Mouse (Mus musculus) layer of hippocampus, adult 2 months (tissue): ENCODE data around the gene Kcnip2. TPM values are rescaled to one million over a fixed set of nuclear protein-coding genes. Genes with fewer than 3 reads are reported as not detected.
A peak's percentile ranks its signal among the peaks of the same experiment; 100 is the strongest.

Source experiments
- DNase-seq, 2 experiments: peaks; one replicate each; pipeline ENCODE4 v3.0.0; 2022; ENCODE audit warnings: low spot score in 2 of 2
- H3K27ac ChIP-seq: fragments of 200-600 bp; 2 replicates; pipeline ENCODE4 v1.8.1; 2022
- H3K4me3 ChIP-seq: fragments of 200-600 bp; 2 replicates; pipeline ENCODE4 v1.8.1; 2022; ENCODE audit warnings: mild to moderate bottlenecking
- CTCF ChIP-seq: fragments of 200-600 bp; conservative IDR thresholded peaks from 2 replicates; pipeline ENCODE4 v1.8.1; 2022; ENCODE audit warnings: antibody characterized with exemption, mild to moderate bottlenecking, moderate library complexity
- total RNA-seq, 2 experiments: library from RNA; stranded (reverse); gene quantifications; 2 replicates each; pipeline ENCODE4 v1.2.3; 2021

The Kcnip2 gene
- total RNA-seq, 2 experiments from 2014 or later, result 212 to 222 TPM

- Histone ChIP-seq H3K27ac (peak overlapping the region; percentile 72), H3K4me3 (peak overlapping the region; percentile 87)
- no peak for DNase-seq
- no peak for TF ChIP-seq CTCF
Observed at GRCm38 (mm10) chr19:45748691-45749242, 67.1 kb downstream of the Kcnip2 start.

GRCm38 (mm10) chr19:45748206-45748605 is 67.7 kb downstream of the Kcnip2 start:
- DNase-seq, result no peak
- Histone ChIP-seq H3K4me3 (peak overlapping the region; percentile 87), H3K27ac (no peak overlapping the region)
- no peak for TF ChIP-seq CTCF

GRCm38 (mm10) chr19:45747028-45747867 is 68.6 kb downstream of the Kcnip2 start:
- TF ChIP-seq CTCF, result peak; percentile 85
- Histone ChIP-seq H3K4me3 (no peak overlapping the region), H3K27ac (no peak overlapping the region)
- peak; percentile 80 to 89 for DNase-seq

- DNase-seq, result peak; percentile 64 to 79
- H3K4me3 ChIP-seq, result no peak overlapping the region
- H3K27ac ChIP-seq, result no peak overlapping the region
- TF ChIP-seq CTCF, result peak; percentile 93
Observed at GRCm38 (mm10) chr19:45746153-45747020, 69.5 kb downstream of the Kcnip2 start.

GRCm38 (mm10) chr19:45745344-45746152 is 70.3 kb downstream of the Kcnip2 start:
- H3K27ac ChIP-seq, result no peak overlapping the region
- DNase-seq, result no peak
- no peak for TF ChIP-seq CTCF
- no peak overlapping the region for H3K4me3 ChIP-seq

GRCm38 (mm10) chr19:45743619-45744018 is 72.2 kb downstream of the Kcnip2 start:
- DNase-seq, result no peak
- Histone ChIP-seq H3K4me3 (no peak overlapping the region), H3K27ac (no peak overlapping the region)
- TF ChIP-seq CTCF, result no peak

GRCm38 (mm10) chr19:45742984-45743575 is 72.8 kb downstream of the Kcnip2 start:
- TF ChIP-seq CTCF, result no peak
- Histone ChIP-seq H3K27ac (no peak overlapping the region), H3K4me3 (no peak overlapping the region)
- no peak for DNase-seq

GRCm38 (mm10) chr19:45742218-45742983 is 73.5 kb downstream of the Kcnip2 start, which contains the start of gene Fgf8:
Gene Fgf8, minus strand, starts transcription at chr19:45742915.
- H3K27ac ChIP-seq, result no peak within 1 kb of the TSS
- DNase-seq, result no peak
- no peak for TF ChIP-seq CTCF
- peak within 1 kb of the TSS; percentile 36 for H3K4me3 ChIP-seq

Other genes starting within 250 kb of the Kcnip2 start
- gene Fbxw4, start 155.7 kb downstream of the Kcnip2 start, total RNA-seq, result 10 to 100 TPM; 35.4 to 38.7 TPM
- gene Fgf8, start 73.1 kb downstream of the Kcnip2 start, total RNA-seq, result not detected
- gene Npm3, start 66.5 kb downstream of the Kcnip2 start, total RNA-seq, result 1 to 10 TPM; 7.3 to 9.7 TPM
- gene Mgea5, start 32.2 kb downstream of the Kcnip2 start, total RNA-seq, result 100 to 1,000 TPM; 166 to 170 TPM
- gene Armh3, start 182.4 kb upstream of the Kcnip2 start, total RNA-seq, result 10 to 100 TPM; 19.0 to 20.6 TPM
- 1 to 10 TPM; 6.3 to 8.2 TPM for gene Hps6, start 187.4 kb upstream of the Kcnip2 start, total RNA-seq
- gene Pprc1, start 228.8 kb upstream of the Kcnip2 start, total RNA-seq, result 10 to 100 TPM; 25.4 to 33.7 TPM
- gene Ldb1, start 229.2 kb upstream of the Kcnip2 start, total RNA-seq, result 100 to 1,000 TPM; 113 to 119 TPM